Mouse (Mus musculus): ENCODE results near the gene Lpcat1. TPM values are rescaled to one million over a fixed set of nuclear protein-coding genes. Genes with fewer than 3 reads are reported as not detected.

The Lpcat1 gene
- polyA plus RNA-seq, 1 experiment from 2014 or later, result 73.8 TPM

DNA sequence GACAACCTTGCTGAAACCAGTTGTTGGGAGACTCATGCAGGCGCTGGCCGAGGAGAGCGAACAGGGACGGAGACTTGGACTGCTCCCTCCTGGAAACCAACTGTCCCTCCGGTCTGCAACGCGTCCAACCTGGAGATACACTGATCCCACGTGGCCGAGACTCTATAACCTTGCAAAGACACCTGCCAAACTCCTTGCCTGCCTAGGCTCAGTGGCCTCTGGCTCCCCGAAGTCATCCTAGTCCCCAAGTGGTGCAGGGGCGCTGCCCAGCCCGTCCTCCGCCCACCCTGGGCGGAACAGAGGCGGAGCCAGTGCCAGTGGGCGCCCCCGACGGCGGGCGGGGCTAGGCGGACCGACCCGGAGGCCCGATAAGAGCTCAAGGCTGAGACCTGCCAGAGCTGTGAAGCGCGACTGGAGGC is 69.4 kb downstream of the Lpcat1 start, which contains the start of gene Slc6a3:
Gene Slc6a3 (plus strand): TSS at position 345 of the 419 bp plus-strand sequence.
- WGBS (ENCODE audit: insufficient replicate concordance), result under 1% methylated on average over 26 of the region's 26 CpGs
- H3K9ac ChIP-seq, result peak within 1 kb of the TSS; percentile 55
- peak within 1 kb of the TSS; percentile 57 for H3K4me3 ChIP-seq (replicated peaks)
- no peaks in the 10 kb centered on the region for H3K9me3 ChIP-seq (replicated peaks)
- no peak within 1 kb of the TSS; the same call in 1 of the 2 replicates for H3K27ac ChIP-seq (replicated peaks)
- peaks cover 29% of the 10 kb centered on the region for H3K4me1 ChIP-seq (replicated peaks)
- H3K27me3 ChIP-seq, result peaks cover 78% of the 10 kb centered on the region
- ATAC-seq (ENCODE audit: insufficient read depth), result peak; percentile 98
- H3K36me3 ChIP-seq (replicated peaks), result no peaks in the 10 kb centered on the region
- peak within 1 kb of the TSS; percentile 88 for H3K4me2 ChIP-seq

DNA sequence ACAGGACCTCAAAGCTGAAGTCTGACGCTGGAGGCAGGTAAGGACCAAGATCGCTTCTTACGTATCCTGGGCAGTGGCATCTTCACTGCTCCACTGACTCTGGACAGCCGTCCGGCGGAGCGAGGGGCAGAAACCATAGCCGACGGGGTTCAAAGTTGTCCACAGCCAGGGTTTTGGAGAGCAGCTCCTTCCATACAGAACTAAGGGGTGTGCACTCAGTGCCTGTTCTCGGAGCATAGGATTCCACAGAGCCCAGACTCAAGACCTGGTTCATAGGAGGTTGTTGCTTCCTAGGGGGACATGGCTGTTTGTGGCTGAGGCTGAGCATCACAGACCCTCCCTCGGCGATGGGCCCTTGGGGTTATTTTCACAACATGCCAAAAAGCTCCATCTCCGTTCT is 69.8 kb downstream of the Lpcat1 start:
- H3K27me3 ChIP-seq, result peaks cover 79% of the 10 kb centered on the region
- H3K4me3 ChIP-seq (replicated peaks), result peak overlapping the region; percentile 57
- peak; percentile 66 for ATAC-seq (ENCODE audit: insufficient read depth)

DNA sequence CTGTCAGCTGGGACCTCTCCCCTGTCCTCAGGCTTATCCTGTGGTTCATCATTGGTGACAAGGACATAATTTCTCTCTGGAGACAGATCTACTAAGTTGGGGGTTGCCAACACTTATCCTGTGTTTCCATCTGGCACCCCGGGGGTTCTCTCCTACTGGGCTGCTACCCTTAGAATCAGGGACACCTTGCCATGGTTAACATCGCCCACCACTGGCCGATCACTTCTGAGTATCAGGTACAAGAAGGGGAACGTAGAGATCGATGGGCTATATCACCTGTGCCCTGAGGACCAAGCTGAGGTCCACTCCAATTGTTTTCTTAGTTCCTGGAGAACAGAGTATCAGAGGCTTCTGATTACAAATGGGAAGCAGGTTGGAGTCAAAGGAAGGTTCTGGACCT is 97.2 kb downstream of the Lpcat1 start:
- Histone ChIP-seq H3K9me3 (replicated peaks) (no peaks in the 10 kb centered on the region), H3K27me3 (peaks cover 7% of the 10 kb centered on the region; the same call in 1 of the 2 replicates), H3K36me3 (replicated peaks) (no peaks in the 10 kb centered on the region), H3K4me1 (replicated peaks) (no peaks in the 10 kb centered on the region), H3K4me3 (replicated peaks) (no peak overlapping the region), H3K27ac (replicated peaks) (no peak overlapping the region), H3K9ac (no peak overlapping the region), H3K4me2 (no peak overlapping the region)
- ATAC-seq (ENCODE audit: insufficient read depth), result no peak
- WGBS (ENCODE audit: insufficient replicate concordance), result 61% methylated on average over 5 of the region's 5 CpGs

More for the DNA sequence above, 69.8 kb downstream of the Lpcat1 start:
- no peak overlapping the region for H3K27ac ChIP-seq (replicated peaks)
- peak overlapping the region; percentile 88 for H3K4me2 ChIP-seq
- H3K9ac ChIP-seq, result peak overlapping the region; percentile 55; the same call in 1 of the 2 replicates
- no peaks in the 10 kb centered on the region for H3K36me3 ChIP-seq (replicated peaks)
- no peaks in the 10 kb centered on the region for H3K9me3 ChIP-seq (replicated peaks)
- 18% methylated on average over 13 of the region's 13 CpGs for WGBS (ENCODE audit: insufficient replicate concordance)
- H3K4me1 ChIP-seq (replicated peaks), result peaks cover 29% of the 10 kb centered on the region

Other genes starting within 250 kb of the Lpcat1 start
- not detected in 2 replicates for gene Irx4, start 206.7 kb upstream of the Lpcat1 start, polyA plus RNA-seq (2015; fragmentation: Nextera tagmentation; extraction: Ambion mirVana)
- gene Mrpl36, start 138.7 kb upstream of the Lpcat1 start, polyA plus RNA-seq (2015; fragmentation: Nextera tagmentation; extraction: Ambion mirVana), result 63.2 and 67.8 TPM in 2 replicates
- 223 and 232 TPM in 2 replicates for gene Ndufs6, start 138.7 kb upstream of the Lpcat1 start, polyA plus RNA-seq (2015; fragmentation: Nextera tagmentation; extraction: Ambion mirVana)
- 0.70 and 0.75 TPM in 2 replicates for gene Slc6a3, start 69.5 kb downstream of the Lpcat1 start, polyA plus RNA-seq (2015; fragmentation: Nextera tagmentation; extraction: Ambion mirVana)
- 72.2 and 83.8 TPM in 2 replicates for gene Clptm1l, start 136.8 kb downstream of the Lpcat1 start, polyA plus RNA-seq (2015; fragmentation: Nextera tagmentation; extraction: Ambion mirVana)
- 1.2 and 1.5 TPM in 2 replicates for gene Tert, start 159.7 kb downstream of the Lpcat1 start, polyA plus RNA-seq (2015; fragmentation: Nextera tagmentation; extraction: Ambion mirVana)
- not detected in 2 replicates for gene Slc6a18, start 210.8 kb downstream of the Lpcat1 start, polyA plus RNA-seq (2015; fragmentation: Nextera tagmentation; extraction: Ambion mirVana)
- 0.83 and 1.0 TPM in 2 replicates for gene Slc6a19, start 237.7 kb downstream of the Lpcat1 start, polyA plus RNA-seq (2015; fragmentation: Nextera tagmentation; extraction: Ambion mirVana)